Mouse (Mus musculus) adrenal gland, postnatal 25 days (tissue): ENCODE data around the gene H2-Q4. TPM values are rescaled to one million over a fixed set of nuclear protein-coding genes. Genes with fewer than 3 reads are reported as not detected.
"Not testable (repeated sequence)": the region's sequence is repeated elsewhere in the genome, so short reads cannot be mapped to it uniquely, and the experiment has no call there.

ENCODE experiments used
- DNase-seq: peaks from one replicate; pipeline ENCODE4 v3.0.0; 2021; ENCODE audit warnings: mixed read lengths
- long read RNA-seq: library from polyadenylated mRNA; stranded (forward); transcript quantifications from one replicate; pipeline ENCODE4 v2.0.0, GENCODE M21; 2021
- total RNA-seq: library from RNA; stranded (reverse); gene quantifications from 2 replicates; pipeline ENCODE4 v1.2.3, GENCODE M21; 2021

The H2-Q4 gene
- 16.5 and 20.9 TPM in 2 replicates for total RNA-seq
- long read RNA-seq: 0 reads

DNA sequence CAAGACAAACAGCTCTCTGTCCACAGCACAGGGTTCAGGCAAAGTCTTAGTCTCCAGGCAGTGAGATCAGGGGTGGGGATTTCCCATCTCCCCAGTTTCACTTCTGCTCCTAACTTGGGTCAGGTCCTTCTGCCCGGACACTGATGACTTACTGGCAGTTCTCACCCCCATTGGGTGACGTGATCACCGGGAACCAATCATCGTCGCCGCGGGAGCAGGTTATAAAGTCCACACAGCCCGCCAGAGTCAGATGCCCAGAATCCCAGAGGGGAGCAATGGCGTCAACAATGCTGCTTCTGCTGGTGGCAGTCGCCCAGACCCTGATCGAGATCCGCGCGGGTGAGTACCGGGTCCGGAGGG, at the start of gene H2-Q4:
Gene H2-Q4, plus strand, starts transcription at position 249 of the 360 bp plus-strand sequence.
- DNase-seq: peak; percentile 92

DNA sequence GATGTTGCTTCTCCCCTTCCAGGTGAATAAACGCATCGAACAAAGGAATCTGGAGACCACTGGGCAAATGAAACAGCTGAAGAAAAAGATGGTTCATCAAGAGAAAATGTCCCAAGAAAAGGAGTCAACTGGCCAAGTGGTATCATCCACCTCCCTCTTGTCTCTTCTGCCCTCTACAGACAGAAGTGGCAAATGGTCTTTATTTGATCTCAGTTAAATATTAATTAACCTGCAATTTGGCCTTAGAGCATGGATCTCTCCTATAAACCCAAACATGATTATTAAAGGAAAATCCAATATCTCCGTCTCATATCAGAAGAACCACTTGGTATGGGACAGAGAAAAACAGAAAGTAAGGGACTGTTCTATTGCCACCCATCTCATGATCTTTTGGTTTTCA, 49.7 kb upstream of the H2-Q4 start:
- not testable (repeated sequence) for DNase-seq

DNA sequence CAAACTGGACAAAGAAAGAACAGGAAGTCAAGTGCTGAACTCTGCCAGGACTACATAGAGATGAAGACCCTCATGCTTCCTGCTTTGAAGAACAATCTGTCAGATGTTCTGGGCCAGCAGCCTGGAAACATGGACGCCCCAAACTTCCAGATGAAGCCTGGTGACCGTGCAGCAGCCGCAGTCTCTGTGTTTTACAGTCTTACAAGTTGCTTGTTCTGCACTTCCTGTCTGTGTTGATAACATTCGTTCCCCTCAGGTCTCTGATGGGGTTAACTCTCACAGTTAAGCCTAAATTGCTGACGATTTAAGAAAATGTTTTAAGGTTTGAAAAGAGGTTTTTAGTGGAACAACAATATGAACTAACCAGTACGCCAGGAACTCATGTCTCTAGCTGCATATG, 47.9 kb upstream of the H2-Q4 start:
- DNase-seq: not testable (repeated sequence)

DNA sequence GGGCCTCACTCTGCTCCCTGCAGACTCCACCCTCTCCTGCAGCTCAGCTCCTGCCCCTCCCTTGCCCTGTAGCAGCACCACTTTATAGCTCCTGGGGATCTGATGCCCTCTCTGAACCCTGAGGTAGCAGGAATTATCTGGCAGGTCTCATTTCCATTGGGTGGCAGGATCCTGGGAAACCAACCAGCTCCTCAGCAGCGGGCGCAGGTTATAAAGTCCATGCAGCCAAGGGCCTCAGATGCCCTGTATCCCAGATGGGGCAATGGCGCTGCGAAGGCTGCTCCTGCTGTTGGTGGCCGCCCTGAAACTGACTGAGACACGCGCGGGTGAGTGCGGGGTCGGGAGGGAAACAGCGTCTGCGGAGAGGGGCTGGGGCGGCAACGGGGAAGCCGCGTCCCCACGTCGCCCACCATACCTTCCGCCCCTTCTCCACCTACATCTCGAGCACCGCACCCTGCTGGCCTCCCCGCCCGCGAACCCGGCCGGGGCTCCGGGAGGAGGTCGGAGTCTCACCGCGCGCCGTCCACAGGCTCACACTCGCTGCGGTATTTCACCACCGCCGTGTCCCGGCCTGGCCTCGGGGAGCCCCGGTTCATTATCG, 37.2 kb upstream of the H2-Q4 start, which contains the start of gene H2-Q2:
Gene H2-Q2, plus strand, starts transcription at position 172 of the 601 bp plus-strand sequence.
- peak; percentile 21 for DNase-seq

DNA sequence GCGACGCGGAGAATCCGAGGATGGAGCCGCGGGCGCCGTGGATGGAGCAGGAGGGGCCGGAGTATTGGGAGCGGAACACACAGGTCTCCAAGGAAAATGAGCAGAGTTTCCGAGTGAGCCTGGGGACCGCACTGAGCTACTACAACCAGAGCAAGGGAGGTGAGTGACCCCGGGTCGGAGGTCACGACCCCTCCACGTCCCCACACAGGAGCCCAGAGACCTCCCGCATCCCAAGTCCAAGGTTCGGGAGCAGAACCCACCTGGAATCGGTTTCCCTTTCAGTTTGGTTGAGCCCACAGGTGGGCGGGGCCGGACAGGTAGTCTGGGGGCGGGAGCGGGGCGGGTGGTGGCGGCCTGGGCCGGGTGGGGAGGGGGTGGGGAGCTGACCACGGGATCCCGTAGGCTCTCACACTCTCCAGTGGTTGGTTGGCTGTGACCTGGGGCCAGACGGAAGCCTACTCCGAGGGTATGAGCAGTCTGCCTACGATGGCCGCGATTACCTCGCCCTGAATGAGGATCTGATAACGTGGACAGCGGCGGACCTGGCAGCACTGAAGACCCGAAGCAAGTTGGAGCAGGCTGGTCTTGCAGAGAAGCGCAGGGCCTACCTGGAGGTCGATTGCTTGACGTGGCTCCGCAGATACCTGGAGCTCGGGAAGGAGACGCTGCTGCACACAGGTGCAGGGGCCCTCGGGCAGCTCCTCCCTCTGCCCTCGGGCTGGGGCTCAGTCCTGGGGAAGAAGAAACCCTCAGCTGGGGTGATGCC, 36.5 kb upstream of the H2-Q4 start:
- no peak for DNase-seq

DNA sequence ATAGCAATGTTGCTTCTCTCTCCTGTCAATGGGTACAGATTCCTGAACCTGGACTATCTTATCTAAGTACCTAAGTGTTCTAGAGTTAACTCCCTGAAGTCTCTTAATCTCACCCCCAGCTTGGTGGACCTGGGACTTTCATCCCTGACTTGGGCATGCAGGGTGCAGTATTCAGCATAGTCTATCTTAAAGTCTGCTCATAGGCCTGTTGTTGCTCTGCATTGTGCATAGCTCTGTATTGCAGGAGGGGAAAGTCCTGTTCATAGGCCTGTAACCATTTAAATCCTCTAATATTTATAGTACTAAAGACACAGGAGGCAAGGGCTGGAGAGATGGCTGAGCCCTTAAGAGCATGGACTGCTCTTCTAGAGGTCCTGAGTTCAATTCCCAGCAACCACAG, 31.8 kb upstream of the H2-Q4 start:
- not testable (repeated sequence) for DNase-seq

DNA sequence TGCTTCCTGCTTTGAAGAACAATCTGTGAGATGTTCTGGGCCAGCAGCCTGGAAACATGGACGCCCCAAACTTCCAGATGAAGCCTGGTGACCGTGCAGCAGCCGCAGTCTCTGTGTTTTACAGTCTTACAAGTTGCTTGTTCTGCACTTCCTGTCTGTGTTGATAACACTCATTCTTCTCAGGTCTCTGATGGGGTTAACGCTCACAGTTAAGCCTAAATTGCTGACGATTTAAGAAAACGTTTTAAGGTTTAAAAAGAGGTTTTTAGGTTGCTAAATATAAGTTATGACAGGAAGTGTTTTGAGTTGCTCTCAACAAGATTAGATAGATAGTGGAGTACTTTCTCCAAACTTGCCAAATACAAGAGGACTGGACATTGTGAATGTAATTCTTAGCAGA, 26.1 kb upstream of the H2-Q4 start:
- DNase-seq: not testable (repeated sequence)

DNA sequence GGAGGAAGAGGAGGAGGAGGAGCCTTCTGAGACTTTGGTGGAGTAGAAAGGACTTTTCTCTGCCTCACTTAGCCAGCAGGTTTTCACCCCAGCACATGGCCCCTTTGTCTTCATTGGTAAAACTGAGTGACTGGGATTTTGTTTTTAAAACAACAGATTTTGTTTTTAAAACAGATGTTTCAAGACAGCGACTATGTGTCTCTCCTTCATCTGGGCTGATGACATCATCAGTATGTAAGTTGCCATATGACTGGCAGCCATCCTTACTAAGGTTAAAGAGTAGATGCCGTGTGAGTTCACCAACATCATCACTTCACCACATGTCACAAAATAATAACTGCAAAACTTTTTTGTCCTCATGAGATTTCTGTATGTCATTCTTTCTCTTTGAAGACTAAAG, 25.3 kb upstream of the H2-Q4 start:
- no peak for DNase-seq

DNA sequence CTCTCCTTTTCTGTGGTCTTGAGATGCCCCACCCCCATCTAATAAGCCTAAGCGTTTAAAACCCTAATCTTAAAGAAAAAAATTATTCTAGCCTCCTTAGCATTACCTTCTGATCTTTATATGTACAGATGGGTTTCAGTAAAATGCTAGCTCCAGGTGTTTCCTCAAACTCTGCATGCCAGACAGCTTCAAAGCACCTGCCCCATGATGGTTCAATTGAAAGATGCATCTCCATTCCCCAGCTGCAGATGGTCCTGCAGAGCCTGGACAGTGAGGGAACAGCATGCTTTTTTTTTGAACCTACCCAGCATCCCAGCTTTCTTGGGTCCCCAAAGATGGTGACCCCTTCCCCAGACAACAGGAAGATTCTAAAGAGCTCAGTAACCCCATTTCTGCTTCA, 22.3 kb upstream of the H2-Q4 start:
- DNase-seq: no peak

DNA sequence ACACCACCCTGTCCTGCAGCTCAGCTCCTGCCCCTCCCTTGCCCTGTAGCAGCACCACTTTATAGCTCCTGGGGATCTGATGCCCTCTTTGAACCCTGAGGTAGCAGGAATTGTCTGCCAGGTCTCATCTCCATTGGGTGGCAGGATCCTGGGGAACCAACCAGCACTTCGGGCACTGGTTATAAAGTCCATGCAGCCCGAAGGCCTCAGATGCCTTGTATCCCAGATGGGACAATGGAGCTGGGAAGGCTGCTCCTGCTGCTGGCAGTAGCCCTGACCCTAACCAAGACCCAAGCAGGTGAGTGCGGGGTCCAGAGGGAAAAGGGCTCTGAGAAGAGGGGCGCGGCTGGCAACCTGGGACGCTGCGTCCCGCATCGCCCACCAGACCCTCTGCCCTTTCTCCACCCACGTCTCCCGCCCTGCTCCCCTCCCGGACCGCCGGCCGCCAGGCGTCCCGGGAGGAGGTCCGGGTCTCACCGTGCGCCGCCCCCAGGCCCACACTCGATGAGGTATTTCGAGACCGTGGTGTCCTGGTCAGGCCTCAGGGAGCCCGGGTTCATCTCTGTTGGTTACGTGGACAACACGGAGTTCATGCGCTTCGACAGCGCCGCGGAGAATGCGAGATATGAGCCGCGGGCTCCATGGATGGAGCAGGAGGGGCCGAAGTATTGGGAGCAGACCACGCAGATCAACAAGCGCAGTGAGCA, 20.5 kb upstream of the H2-Q4 start:
- no peak for DNase-seq

DNA sequence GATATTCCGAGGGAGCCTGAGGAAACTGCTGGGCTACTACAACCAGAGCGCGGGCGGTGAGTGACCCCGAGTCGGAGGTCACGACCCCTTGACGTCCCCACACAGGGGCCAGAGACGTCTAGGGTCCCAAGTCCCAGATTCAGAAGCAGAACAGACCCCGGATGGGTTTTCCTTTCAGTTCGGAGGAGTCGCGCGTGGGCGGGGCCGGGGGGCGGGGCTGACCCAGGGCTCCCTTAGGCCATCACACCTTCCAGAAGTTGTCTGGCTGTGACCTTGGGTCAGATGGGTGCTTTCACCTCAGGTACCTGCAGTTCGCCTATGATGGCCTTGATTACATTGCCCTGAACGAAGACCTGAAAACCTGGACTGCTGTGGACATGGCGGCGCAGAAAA, 20.0 kb upstream of the H2-Q4 start:
- DNase-seq: no peak

DNA sequence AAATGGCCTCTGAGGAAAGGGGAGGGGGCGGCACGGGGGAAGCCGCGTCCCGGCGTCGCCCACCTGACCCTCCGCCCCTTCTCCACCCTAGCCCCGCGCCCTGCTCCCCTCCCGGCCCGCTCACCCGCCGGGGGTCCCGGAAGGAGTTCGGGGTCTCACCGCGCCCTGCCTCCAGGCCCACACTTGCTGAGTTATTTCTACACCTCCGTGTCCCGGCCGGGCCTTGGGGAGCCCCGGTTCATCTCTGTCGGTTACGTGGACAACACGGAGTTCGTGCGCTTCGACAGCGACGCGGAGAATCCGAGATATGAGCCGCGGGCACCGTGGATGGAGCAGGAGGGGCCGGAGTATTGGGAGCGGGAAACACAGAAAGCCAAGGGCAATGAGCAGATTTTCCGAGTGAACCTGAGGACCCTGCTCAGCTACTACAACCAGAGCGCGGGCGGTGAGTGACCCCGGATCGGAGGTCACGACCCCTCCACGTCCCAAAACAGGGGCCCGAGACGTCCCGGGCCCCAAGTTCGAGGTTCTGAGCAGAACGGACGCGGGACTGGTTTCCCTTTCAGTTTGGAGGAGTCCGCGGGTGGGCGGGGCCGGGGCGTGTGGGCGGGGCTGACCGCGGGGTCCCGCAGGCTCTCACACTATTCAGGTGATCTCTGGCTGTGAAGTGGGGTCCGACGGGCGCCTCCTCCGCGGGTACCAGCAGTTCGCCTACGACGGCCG, 473 bp downstream of the H2-Q4 start:
- peak; percentile 44 for DNase-seq

DNA sequence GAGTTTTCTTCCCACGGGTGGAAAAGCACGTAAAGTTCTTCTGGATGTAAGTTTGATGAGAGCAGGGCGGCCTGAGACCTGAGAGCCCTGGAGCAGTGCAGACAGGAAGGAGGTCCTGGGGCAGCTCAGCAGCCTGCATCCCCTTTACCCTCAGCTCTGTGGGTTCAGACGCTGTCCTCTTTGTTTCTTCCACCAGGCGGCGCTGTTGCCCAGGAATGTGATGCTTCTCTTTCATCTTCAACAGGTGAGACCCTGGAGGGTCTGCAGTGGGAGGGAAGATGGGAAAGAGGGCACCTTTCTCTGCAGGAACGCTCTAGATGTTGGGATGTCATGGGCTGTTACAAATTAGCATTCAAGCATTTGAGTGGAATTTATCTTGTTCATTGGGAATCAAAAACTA, 10.4 kb downstream of the H2-Q4 start:
- peak; percentile 8 for DNase-seq

DNA sequence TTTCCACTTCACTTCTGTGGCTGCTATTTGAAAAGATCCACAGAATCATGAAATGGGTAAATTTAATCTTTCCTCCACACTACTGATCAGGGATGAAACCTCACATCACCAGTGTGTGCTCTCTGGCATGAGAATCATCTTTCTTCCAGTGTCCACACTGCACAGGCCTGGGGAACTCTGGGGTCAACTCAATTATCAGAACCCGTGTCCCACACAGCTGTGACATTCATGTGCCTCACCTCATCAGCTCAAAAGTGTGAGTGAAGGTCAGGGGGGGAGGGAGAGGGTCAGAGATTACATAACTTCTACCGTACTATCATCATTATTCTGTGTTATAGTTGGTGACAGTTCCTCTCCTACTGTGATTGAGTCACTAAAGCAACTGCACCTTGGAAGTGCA, 13.3 kb downstream of the H2-Q4 start:
- DNase-seq: not testable (repeated sequence)

DNA sequence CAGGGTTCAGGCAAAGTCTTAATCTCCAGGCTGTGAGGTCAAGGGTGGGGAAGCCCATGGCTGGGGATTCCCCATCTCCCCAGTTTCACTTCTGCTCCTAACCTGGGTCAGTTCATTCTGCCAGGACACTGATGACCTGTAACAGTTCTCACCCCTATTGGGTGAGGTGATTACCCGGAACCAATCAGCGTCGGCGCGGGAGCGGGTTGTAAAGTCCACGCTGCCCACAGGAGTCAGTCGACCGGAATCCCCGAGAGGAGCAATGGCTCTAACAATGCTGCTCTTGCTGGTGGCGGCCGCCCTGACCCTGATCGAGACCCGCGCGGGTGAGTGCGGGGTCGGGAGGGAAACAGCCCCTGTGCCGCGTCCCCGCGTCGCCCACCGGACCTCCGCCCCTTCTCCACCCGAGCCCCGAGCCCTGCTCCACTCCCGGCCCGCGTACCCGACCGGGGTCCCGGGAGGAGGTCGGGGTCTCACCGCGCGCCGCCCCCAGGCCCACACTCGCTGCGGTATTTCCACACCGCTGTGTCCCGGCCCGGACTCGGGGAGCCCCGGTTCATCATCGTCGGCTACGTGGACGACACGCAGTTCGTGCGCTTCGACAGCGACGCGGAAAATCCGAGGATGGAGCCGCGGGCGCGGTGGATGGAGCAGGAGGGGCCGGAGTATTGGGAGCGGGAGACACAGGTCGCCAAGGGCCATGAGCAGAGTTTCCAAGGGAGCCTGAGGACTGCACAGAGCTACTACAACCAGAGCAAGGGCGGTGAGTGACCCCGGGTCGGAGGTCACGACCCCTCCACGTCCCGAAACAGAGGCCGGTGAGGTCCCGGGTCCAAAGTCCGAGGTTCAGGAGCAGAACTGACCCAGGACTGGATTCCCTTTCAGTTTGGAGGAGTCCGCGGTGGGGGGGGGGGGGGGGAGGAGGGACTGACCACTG, 14.7 kb downstream of the H2-Q4 start:
- DNase-seq: peak; percentile 4

DNA sequence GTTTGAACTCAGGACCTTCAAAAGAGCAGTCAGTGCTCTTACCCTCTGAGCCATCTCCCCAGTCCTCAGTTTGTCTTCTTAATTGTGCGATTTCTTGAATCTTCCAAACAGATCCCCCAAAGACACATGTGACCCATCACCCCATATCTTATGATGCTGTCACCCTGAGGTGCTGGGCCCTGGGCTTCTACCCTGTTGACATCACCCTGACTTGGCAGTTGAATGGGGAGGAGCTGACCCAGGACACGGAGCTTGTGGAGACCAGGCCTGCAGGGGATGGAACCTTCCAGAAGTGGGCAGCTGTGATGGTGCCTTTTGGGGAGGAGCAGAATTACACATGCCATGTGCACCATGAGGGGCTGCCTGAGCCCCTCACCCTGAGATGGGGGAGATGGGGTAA, 17.5 kb downstream of the H2-Q4 start:
- not testable (repeated sequence) for DNase-seq

DNA sequence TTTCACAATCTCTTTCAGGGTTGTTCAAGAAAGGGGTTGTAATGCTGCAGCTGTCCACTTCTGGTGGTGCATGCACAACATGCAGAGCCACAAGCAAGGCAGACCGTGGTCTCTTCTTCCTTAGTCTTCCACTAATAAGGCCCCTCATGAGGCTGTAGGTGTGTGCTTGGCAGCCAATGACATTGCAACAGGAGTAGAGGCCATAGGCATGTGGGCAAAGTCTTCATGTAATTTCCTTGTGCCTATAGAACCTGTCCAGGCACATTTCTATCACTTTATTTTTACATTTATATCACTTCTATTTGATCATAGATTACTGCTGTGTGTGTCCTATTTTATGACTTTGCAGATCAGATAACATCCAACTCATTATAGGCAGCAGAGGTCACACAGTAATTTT, 33.6 kb downstream of the H2-Q4 start:
- not testable (repeated sequence) for DNase-seq

DNA sequence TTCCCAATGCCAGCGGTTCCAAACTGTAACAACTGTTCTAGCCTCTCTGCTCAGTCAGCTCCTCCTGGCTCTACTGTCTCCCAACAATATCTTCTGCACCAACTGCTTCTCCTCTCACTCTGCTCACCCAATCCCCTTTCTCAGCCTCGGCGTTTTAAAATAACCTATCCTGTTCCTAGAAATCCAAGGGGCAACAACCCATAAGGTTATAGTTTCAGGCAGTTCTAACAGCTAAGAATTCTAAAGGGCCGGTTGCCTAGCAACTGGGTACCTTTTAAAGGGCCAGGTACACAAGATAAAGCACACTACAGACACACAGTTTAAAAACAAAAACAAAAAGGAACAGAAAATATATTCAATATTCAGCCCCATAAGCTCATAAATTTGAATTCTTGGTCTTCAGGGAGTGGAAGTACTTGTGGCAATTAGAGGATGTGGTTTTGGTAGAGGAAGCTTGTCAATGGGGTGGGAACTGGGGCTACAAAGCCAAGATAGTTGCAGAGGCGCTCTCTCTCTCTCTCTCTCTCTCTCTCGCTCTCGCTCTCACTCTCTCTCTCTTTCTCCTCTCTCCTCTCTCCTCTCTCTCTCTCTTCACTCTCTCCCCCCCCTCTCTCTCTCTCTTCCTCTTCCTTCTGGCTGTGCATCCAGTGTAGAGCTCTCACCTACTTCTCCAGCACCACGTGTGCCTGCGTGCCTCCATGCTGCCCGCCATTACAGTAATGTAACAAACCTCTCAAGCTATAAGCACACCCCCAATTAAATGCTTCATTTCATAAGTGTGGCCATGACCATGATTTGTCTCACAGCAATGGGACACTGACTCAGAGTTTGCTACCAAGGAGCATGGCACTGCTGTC, 36.1 kb downstream of the H2-Q4 start:
- not testable (repeated sequence) for DNase-seq

DNA sequence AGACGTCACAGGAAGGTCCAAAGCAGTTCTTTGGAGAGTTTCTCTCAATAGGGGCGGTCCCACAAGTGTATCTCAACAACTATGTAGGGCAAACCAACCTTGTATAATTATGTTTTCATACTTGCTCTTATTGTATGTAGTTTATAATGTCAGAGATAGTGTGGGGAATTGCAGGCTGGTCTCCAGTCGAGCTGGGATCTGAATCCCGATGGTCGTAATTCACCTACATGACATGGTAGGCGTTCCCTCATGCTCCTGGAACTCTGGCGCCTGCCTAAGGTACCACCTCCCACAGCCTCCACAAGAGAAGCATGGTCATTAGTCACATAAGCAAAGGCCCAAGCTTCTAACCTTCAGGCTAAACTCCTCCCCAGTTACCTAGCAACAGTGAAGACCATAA, 39.4 kb downstream of the H2-Q4 start:
- no peak for DNase-seq

DNA sequence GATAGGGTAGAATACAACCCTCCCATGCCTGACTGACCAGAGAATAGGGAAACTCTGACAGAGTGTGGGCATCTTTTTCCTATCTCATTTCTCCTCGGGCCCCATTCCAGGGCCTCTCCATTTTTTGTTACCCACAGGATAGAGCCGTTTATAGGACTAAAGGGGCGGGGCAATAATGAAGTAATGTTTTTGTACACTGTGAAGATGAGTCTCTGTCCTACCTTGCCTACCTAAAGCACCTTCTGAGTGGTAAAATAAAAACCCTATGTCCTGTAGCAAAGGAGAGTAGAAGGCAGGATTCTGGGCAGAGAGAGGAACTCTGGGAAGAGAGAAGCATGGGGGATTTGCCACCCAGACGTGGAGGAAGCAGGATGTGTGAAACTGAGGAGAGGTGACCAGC, 40.1 kb downstream of the H2-Q4 start:
- not testable (repeated sequence) for DNase-seq
